Mouse (Mus musculus) thymus, postnatal 0 days (tissue): ENCODE results near the gene Frmd8. TPM values are rescaled to one million over a fixed set of nuclear protein-coding genes. Genes with fewer than 3 reads are reported as not detected.

Source experiments
- polyA plus RNA-seq: library from polyadenylated mRNA; unstranded; fragments of >200 nt; fragmentation: Nextera tagmentation; extraction: Ambion mirVana; gene quantifications from 2 replicates; pipeline ENCODE4 v1.2.1, GENCODE M21; 2015

Gene Frmd8
- polyA plus RNA-seq, 1 experiment from 2014 or later = 75.2 TPM

Other genes starting within 250 kb of the Frmd8 start
- 50.0 and 56.2 TPM in 2 replicates for gene Rela, start 237.8 kb downstream of the Frmd8 start, polyA plus RNA-seq
- gene Sipa1, start 211.6 kb downstream of the Frmd8 start, polyA plus RNA-seq = 37.4 and 39.2 TPM in 2 replicates
- gene Map3k11, start 186.5 kb downstream of the Frmd8 start, polyA plus RNA-seq = 25.7 and 29.2 TPM in 2 replicates
- gene Pcnx3, start 186.4 kb downstream of the Frmd8 start, polyA plus RNA-seq = 13.7 and 19.4 TPM in 2 replicates
- gene Kcnk7, start 170.9 kb downstream of the Frmd8 start, polyA plus RNA-seq = 0.32 and 0.74 TPM in 2 replicates
- gene Ehbp1l1, start 149.0 kb downstream of the Frmd8 start, polyA plus RNA-seq = 17.6 TPM in 2 replicates
- gene Fam89b, start 145.6 kb downstream of the Frmd8 start, polyA plus RNA-seq = 91.8 and 92.5 TPM in 2 replicates
- 9.7 and 10.2 TPM in 2 replicates for gene Ltbp3, start 134.4 kb downstream of the Frmd8 start, polyA plus RNA-seq
- 38.0 and 40.9 TPM in 2 replicates for gene Scyl1, start 103.9 kb downstream of the Frmd8 start, polyA plus RNA-seq
- gene Slc25a45, start 2.5 kb upstream of the Frmd8 start, polyA plus RNA-seq = 11.4 and 14.6 TPM in 2 replicates
- 3.3 and 4.1 TPM in 2 replicates for gene Tigd3, start 18.9 kb upstream of the Frmd8 start, polyA plus RNA-seq
- gene Dpf2, start 37.7 kb upstream of the Frmd8 start, polyA plus RNA-seq = 104 and 116 TPM in 2 replicates
- 5.2 and 6.7 TPM in 2 replicates for gene Cdc42ep2, start 49.5 kb upstream of the Frmd8 start, polyA plus RNA-seq
- gene Pola2, start 88.9 kb upstream of the Frmd8 start, polyA plus RNA-seq = 61.4 and 71.4 TPM in 2 replicates
- not detected in 2 replicates for gene Slc22a20, start 110.9 kb upstream of the Frmd8 start, polyA plus RNA-seq
- gene Capn1, start 140.6 kb upstream of the Frmd8 start, polyA plus RNA-seq = 19.8 and 21.6 TPM in 2 replicates
- gene Syvn1, start 171.3 kb upstream of the Frmd8 start, polyA plus RNA-seq = 15.1 and 16.5 TPM in 2 replicates
- gene Mrpl49, start 182.5 kb upstream of the Frmd8 start, polyA plus RNA-seq = 65.2 and 71.4 TPM in 2 replicates
- 1,297 and 1,312 TPM in 2 replicates for gene Fau, start 182.6 kb upstream of the Frmd8 start, polyA plus RNA-seq
- 48.3 and 55.4 TPM in 2 replicates for gene Znhit2, start 185.9 kb upstream of the Frmd8 start, polyA plus RNA-seq
- gene Tm7sf2, start 193.1 kb upstream of the Frmd8 start, polyA plus RNA-seq = 10.1 and 10.3 TPM in 2 replicates
- 69.3 and 77.1 TPM in 2 replicates for gene Vps51, start 202.0 kb upstream of the Frmd8 start, polyA plus RNA-seq
- gene Tmem262, start 204.8 kb upstream of the Frmd8 start, polyA plus RNA-seq = 0.44 TPM in 1 of 2 replicates, not detected in the other
- gene Gm28374, start 207.0 kb upstream of the Frmd8 start, polyA plus RNA-seq = 0.68 and 1.4 TPM in 2 replicates
- 52.1 and 55.3 TPM in 2 replicates for gene Zfpl1, start 209.7 kb upstream of the Frmd8 start, polyA plus RNA-seq
- gene Cdca5, start 209.7 kb upstream of the Frmd8 start, polyA plus RNA-seq = 53.2 and 53.6 TPM in 2 replicates
- gene AC131692.1, start 219.1 kb upstream of the Frmd8 start, polyA plus RNA-seq = 0.27 TPM in 1 of 2 replicates, not detected in the other
- 0.06 and 0.10 TPM in 2 replicates for gene Naaladl1, start 230.5 kb upstream of the Frmd8 start, polyA plus RNA-seq
- 46.4 and 48.5 TPM in 2 replicates for gene Sac3d1, start 243.4 kb upstream of the Frmd8 start, polyA plus RNA-seq